Comparison of ENCODE assay signal across 28 mouse cellular contexts in the genomic region with DNA sequence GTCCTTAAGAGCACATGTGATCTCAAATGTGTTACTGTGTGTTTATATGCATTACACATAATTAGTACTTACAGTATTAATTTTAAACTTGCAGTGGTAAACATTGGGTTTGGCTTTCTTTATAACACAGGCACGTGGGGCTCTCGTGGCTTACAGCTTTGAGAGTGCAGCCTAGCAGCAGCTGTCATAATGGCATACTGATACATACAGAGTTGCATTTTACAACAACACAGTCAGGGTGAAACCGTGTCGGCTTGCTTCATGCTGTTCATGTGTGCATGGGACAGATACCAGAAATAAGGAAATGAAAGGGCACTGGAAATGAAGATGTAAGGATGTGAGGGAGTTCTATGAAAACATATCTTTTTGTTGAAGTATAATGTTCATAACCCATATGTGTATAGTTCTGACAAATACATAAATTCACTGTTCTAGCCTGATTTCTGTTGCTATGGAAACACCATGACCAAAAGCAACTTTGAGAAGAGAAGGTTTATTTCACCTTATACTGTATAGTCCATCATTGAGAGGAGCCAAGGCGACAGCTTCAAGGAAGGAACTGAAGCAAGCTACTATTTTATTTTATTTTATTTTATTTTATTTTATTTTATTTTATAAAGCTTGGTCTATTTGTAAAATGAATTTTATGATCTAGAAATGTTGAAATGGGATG. TPM values are rescaled to one million over a fixed set of nuclear protein-coding genes. Genes with fewer than 3 reads are reported as not detected.
"Had no signal": no experiment of that assay in that cellular context is flagged by ENCODE, and none has a peak within 500 bp of the region (broad histone marks: within the 10 kb centered on the region; RNA-seq: fewer than 3 reads in every experiment).

No protein-coding gene starts in this region.

- DNase-seq: kidney, postnatal 25 days; layer of hippocampus, adult 9-11 months; liver; lung, adult 18-20 months; lung, postnatal 10 days; lung, postnatal 36 days; retina, postnatal 1 day; right cerebral cortex, postnatal 25 days; spleen, adult 18-20 months; thymus, postnatal 25 days had no signal

- H3K4me3 ChIP-seq: layer of hippocampus, adult 2 months; limb, embryonic 10.5 days; limb, embryonic 13.5 days; liver, embryonic 12.5 days; liver, embryonic 15.5 days; lung, embryonic 15.5 days; megakaryocyte, embryonic 14.5 days; midbrain, embryonic 12.5 days; myocyte; neural tube, embryonic 13.5 days; stomach, embryonic 15.5 days had no signal

- H3K27ac ChIP-seq: kidney, postnatal 0 days; layer of hippocampus, adult 2 months; limb, embryonic 10.5 days; limb, embryonic 13.5 days; liver, embryonic 12.5 days; liver, embryonic 15.5 days; lung, embryonic 15.5 days; midbrain, embryonic 12.5 days; neural tube, embryonic 13.5 days; stomach, embryonic 15.5 days had no signal

- H3K9ac ChIP-seq: limb, embryonic 13.5 days; liver, embryonic 12.5 days; liver, embryonic 15.5 days; lung, embryonic 15.5 days; midbrain, embryonic 12.5 days; neural tube, embryonic 13.5 days; stomach, embryonic 15.5 days had no signal

- ATAC-seq: liver, embryonic 12.5 days had no signal

- H3K4me1 ChIP-seq: limb, embryonic 10.5 days; limb, embryonic 13.5 days; liver, embryonic 12.5 days; liver, embryonic 15.5 days; lung, embryonic 15.5 days; megakaryocyte, embryonic 14.5 days; midbrain, embryonic 12.5 days; neural tube, embryonic 13.5 days; stomach, embryonic 15.5 days had no signal

- H3K36me3 ChIP-seq: limb, embryonic 10.5 days; limb, embryonic 13.5 days; liver, embryonic 12.5 days; liver, embryonic 15.5 days; lung, embryonic 15.5 days; midbrain, embryonic 12.5 days; neural tube, embryonic 13.5 days; stomach, embryonic 15.5 days had no signal

- H3K4me2 ChIP-seq: limb, embryonic 13.5 days; liver, embryonic 12.5 days; liver, embryonic 15.5 days; lung, embryonic 15.5 days; midbrain, embryonic 12.5 days; neural tube, embryonic 13.5 days; stomach, embryonic 15.5 days had no signal

- H3K27me3 ChIP-seq: limb, embryonic 13.5 days; liver, embryonic 12.5 days; liver, embryonic 15.5 days; lung, embryonic 15.5 days; megakaryocyte, embryonic 14.5 days; midbrain, embryonic 12.5 days; neural tube, embryonic 13.5 days; stomach, embryonic 15.5 days had no signal

- H3K9me3 ChIP-seq: limb, embryonic 10.5 days; limb, embryonic 13.5 days; liver, embryonic 12.5 days; liver, embryonic 15.5 days; lung, embryonic 15.5 days; midbrain, embryonic 12.5 days; neural tube, embryonic 13.5 days; stomach, embryonic 15.5 days had no signal

RNA-seq across cellular contexts. Expression of gene Ckmt2, which starts 8.2 kb away (rescaled TPM):
- total RNA-seq: left cerebral cortex, adult 18-20 months; left cerebral cortex, postnatal 25 days; monocyte, adult 5-6 weeks; neutrophil, adult 5-6 weeks had no signal
- polyA plus RNA-seq: kidney, embryonic 14.5 days; limb, embryonic 10.5 days; limb, embryonic 13.5 days; liver, embryonic 12.5 days; midbrain, embryonic 12.5 days; thymus, postnatal 0 days had no signal
